Mouse (Mus musculus): ENCODE data around the gene Nlrp6.
A peak's percentile ranks its signal among the peaks of the same experiment; 100 is the strongest.
"Not testable (repeated sequence)": the region's sequence is repeated elsewhere in the genome, so short reads cannot be mapped to it uniquely, and the experiment has no call there.

Gene Nlrp6

DNA sequence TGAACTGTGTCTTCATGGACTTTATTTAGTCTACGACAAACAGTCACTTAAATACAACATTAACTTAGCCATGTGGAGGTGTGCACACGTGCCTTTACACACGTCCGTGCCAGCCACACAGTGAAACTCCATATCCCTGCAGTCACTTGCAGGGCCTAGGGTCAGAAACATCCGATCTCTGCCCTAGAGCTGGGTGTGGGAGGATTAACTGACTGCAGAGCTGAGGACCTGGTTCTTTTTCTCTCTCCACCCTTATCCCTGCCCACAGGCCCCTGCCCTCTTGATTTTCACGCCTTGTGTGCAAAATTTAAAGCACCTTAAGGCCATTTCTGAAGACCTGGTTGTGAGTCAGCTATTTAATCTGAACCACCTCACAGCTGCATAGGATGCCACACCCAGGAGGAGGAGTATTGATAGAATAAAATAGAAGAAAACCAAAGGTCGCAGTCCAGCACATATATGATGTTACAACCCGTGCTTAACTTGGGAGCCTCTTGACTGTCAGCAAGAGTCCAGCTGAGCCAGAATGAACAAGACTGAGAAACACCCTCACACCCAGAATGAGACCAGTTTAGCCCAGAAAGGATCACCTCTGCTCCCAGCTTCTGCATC lies at the start of gene Nlrp6:
TSS of gene Nlrp6 (plus strand) at position 485 of the 612 bp plus-strand sequence.
- DNase-seq: no peak

DNA sequence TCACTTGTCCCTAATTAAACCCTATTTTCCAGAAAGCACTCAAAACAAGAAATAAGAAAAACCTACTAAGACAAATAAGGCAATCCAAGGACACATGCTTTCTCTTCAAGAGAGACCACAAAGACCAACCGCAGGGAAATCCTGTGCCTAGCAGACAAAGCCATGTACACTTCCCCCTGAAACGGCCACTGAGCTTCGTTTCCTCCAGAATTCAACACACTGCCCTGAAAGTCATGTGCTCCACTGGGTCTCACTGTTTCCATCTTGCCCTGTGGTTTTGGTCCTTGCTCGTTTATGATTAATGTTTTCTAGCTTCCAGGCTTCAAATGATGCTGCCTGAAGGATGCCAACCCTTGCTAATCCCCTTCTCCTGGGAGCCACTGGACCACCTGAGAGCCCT lies 46.5 kb upstream of the Nlrp6 start:
- DNase-seq: no peak

DNA sequence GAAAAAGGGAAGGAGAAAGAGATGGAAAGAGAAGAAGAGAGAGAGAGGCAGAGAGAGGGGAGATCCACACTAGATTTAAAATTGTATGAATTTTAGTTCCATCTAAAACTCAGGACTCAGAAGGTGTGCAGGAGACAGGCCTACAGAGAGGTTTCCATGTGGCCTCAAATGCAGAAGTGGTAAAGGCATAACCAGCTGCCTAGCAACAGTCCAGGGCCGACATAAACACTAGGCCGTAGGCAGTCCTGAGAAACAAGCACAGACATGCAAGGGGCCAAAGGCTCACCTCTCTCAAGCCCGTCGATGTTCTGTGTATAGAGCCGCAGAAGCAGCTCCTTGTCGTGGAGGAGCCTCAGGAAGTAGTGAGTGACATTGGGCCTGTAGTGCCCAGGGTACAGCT lies 43.3 kb upstream of the Nlrp6 start:
- no peak for DNase-seq

DNA sequence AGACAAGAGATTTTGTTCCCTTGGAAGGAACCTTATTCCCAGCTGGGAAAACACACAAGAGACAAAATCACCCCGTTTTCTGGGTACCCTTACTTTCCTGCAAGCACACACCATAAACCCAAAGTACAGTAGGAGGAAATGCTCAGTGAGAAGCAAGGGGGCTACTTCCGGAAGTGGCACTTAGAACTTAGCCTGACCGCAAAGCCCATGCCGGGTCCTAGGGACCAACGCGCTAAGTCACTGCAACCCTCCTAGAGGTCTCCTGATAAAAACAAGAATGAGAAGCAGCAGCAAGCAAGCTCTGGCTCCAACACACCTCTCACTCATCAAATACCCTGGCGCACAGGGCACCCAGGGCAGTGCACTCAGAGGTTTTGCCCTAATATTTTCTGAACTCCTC lies 41.3 kb upstream of the Nlrp6 start:
- DNase-seq: no peak

DNA sequence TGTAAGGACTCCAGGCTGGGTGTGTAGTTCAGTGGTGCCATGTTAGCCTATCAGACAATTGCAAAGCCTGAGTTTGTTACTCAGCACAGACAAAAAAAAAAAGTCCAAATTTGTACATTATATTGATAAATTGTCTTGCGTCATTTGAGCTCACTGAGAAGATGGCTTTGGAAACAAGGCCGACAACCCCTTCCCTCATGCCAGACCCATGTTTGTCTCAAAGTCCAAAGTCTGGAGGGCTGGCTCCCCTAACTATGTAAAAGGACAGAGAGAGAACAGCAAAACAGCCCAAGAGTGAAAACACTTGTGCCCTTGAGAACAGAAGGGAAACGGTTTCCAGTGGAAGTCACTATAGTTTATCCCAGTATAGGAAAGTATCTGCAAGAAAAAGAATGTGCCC lies 40.3 kb upstream of the Nlrp6 start:
- DNase-seq: no peak

DNA sequence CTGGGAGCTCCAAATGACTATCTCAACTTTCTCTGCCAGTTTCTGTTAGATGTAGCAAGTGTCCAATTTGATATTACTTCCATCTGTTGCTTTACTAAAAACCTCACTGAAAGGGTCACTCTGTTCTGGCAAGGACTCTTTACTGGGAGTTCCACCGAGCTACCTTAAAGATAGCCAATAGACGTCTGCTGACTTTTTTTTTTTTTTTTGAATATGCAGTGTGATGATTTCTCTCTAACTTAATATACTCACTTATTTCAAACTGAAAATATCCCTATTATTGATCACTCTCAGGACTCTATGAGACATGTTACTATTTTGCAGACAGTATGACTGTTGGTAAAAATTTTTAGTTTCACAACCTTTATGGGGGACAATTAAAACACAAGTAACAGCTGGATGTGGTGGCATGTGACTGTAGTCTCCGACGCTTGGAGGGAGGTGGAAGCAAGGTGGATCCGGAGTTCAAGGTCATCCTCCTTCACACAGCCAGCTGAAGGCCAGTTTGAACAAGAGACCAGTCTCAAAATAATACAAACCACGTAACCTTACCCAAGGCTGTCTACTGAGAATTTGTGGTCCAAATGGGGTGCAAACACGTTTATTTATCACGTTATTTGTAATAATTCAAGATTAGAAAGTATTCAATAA lies 39.7 kb upstream of the Nlrp6 start:
- peak; percentile 5 for DNase-seq

DNA sequence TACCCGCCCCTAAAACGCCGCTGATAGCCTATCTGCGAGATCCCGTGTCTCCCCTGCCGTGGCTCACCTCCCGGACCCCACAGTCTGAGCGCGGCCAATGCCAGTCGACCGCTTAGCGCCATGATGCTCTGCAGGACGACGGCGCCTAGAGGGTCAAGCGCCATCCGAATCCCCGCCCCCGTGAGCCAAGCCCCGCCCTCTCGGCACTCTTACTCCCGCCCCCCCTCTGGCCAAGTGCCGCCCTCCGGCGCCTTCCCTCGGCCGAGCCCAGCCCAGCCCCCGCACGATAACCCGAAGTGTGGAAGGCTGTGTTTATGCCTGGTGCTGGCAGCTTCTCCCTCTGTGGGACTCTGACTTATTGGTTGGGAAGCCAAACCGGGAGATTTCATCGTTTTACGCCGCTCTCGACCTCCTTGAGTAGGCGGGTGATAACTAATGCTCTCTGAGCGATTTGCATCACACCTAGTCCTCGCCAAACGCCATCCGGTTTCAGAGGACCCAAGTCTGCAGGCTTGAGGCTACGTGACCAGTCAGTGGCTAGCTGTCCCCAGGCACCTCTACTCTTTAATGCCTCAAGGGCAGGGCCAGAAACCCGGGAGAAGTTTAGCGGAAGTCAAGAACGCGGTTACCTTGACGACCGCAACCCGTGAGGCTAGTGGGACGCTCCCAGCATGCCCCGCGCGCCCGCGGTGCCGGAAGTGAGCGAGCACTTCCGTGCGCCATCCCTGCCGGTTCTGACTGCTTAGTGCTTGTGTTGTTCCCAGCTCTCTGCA lies 38.8 kb upstream of the Nlrp6 start, which contains the start of the genes Psmd13 and Sirt3:
TSS of gene Psmd13 (plus strand) at position 273 of the 773 bp plus-strand sequence.
TSS of gene Sirt3 (minus strand) at position 614 of the 773 bp plus-strand sequence.
- peak; percentile 98 for DNase-seq

DNA sequence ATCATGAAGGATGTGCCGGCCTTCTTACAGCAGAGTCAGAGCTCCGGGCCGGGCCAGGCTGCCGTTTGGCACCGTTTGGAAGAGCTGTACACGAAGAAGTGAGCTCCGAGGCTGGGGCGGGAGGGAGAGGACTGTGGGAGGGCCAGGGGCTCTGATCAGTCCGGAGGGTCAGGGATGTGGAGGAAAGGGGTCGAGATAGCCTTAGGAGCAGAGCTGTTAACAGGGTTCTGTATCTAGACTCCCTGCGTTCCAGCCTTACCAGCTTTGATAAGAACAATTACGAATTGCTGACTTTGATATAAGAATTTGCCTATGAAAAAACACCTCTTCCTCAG lies 38.3 kb upstream of the Nlrp6 start:
- DNase-seq: no peak

DNA sequence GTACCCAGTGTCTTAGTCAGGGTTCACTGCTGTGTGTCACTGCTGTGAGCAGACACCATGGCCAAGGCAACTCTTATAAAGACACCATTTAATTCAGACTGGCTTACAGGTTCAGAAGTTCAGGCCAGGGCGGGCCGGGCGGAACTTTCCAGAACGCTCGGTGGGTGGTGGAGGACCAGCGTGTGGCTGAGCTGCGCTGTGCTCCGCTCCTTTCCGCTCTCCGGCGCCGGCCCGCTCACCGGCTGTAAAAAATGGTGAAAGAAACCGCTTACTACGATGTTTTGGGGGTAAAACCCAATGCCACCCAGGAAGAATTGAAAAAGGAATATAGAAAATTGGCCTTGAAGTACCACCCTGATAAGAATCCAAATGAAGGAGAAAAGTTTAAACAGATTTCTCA lies 30.1 kb upstream of the Nlrp6 start:
- DNase-seq: not testable (repeated sequence)

DNA sequence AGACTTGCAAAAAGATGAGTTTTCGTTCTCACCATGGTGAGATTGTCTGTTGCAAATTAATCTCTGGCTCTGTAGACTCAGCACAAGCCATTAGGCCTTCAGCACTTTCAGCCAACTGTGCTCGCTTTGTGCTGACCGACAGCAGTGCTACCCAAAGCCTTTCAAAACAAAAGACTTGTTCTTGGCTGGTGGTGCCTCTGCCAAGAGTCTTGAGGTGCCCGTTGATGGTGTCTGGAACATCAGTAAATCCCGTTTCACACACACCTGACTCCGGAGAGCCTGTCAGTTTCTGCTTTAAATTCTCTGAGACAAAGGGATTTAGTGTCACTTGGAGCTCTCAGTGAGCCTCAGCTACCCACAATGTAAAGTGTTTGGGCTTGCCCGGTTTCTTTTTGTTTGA lies 26.7 kb upstream of the Nlrp6 start:
- DNase-seq: no peak

DNA sequence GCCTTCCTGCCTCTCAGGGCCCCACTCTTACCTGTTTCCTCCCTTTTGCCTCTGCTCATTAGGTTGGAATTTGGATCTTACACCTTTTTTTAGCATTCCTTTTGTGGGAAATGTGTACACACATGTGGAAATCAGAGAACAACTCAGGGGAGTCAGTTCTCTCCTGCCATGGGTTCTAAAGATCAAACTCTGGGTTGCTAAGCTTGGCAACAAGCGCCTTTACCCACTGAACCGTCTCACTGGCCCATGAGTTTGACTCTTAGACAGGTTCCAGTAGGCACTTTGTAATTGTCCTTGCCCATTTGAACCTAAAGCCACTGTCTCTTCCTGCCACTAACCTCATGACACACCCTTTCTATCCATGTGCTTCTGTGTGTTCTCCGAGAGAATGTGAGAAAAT lies 26.1 kb upstream of the Nlrp6 start:
- no peak for DNase-seq

DNA sequence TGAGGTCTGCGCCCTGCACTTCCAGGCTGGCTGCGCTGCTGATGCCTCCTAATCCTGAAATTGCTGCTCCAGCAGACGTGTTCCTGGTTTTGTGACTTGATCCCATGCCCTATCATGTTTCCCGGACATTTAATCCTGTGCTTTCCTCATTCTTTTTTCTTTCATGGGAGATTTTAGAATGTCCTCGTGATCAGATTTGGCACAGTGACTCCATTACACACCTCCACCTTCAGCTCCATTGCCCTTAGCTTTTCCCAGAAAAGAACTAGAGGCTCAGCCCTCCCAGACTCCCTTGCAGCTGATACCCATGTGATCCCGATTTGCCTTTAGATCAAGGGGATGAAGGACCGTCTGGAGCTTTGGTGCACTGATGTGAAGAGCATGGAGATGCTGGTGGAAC lies 22.8 kb upstream of the Nlrp6 start:
- DNase-seq: no peak

DNA sequence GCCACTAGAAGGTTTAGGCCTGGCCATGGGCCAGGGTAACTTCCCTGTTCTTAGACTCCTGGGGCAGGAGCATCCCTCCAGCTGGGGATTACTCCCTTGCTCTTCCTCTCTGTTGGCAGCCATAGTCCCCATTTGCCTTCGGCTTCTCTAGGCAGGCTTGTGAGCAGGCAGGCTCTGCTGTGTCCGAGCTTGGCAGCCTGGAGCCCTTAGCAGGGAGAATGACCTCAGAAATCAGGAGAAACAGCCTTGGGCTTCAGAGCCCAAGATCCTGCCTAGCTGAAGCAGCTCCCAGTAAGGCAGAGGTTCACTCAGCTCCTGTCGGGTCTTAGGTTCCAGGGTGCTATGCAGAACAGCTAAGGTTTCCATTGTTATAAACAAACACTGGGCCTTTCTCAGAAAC lies 21.6 kb upstream of the Nlrp6 start:
- DNase-seq: no peak

DNA sequence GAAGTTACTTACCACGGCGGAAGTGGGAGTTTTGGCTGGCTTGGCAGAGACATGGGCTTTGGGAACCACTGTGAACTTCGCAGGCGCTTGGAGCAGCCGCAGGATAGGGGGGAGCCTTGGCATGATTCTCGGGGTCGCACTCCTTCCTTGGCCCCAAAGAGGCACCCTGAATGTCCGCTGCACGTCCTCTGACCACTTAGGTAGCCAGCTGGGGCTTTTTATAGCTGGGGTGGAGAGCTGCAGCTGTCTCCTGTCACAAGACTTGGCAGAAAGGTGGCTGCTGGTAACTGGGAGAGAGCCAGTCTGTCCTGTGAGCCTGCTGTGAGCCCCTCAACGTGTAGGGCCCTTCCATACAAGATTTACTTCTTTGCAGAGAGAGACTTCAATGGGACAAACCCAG lies 20.5 kb upstream of the Nlrp6 start, which contains the start of gene Cox8b:
TSS of gene Cox8b (minus strand) at position 227 of the 400 bp plus-strand sequence.
- DNase-seq: no peak

DNA sequence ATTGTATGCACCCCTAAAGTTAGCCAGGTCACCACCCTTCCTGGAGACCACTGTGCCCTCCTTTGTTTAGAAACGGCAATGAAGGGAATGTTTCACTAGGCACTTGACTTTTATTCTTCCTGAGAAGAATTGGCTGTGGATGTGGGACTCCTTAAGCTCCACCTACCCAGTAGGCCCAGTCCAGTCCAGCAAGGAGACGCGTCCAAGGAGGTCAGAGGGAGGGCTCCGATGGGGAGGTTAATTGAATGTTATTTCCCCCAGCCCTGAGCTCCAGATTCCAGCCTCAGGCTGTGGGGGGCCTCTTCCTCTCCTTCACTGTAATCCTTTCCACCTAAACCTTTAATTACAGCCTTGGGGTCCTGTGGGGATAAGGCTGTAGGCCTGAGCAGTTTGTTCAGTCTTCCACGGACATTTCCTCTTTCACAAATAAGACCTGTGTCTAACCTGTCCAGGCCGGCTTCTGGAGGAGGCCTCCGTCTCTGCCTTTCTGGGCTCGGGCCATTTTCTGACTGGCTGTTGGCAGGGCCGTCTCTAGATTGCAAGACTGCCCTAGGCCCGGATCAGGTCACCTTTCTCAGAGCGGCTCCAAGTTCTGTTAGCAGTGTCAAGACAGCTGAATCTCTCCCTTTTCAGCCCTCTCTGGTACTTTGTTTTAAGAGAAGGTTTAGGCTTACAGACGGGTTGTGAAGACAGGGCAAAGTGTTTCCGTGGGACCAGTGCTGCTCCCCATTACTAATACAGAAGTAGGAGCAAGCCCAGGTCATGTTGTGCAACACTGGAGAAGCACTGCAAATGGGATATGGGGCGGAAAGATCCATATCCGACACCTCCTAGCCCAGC lies 18.4 kb upstream of the Nlrp6 start:
- no peak for DNase-seq

DNA sequence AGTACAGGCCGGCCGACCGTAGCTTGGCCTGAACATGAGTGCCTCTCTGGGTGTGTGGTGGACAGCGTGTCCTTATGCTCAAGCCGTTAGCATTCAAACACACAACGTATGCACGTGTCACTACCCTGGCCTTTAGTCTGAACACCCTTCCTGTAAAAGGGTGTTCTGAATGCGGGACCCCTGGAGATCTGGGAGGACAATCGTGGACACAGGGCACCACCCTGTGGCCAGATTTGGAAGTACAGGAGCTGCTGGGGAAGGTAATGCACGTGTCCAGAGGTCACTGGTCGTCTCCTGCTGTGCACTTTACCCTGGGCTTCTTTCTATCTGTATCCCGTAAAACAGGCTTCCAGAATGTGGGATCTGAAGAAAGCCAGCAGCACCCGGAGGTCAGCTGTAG lies 17.5 kb upstream of the Nlrp6 start:
- DNase-seq: peak; percentile 77

DNA sequence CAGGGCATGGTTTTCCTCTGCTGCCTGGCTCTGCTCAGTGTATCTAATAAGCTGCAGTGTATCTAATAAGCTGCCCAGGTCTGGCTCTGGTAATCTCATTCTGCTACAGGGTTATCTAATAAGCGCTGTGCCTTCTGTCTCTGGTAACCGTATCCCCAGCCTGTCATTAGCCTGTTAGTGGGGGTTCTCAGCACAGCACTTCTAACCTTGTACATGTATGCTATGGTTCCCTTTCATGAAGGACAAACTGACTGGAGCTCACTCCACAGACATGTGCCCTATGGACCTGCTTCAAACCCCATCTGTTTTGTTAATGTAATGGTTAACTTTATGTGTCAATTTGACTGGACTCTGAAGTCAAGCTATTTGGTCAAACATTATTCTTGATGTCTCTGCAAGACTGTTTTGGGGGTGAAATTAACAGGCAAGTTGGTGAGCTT lies 15.0 kb upstream of the Nlrp6 start:
- DNase-seq: no peak

DNA sequence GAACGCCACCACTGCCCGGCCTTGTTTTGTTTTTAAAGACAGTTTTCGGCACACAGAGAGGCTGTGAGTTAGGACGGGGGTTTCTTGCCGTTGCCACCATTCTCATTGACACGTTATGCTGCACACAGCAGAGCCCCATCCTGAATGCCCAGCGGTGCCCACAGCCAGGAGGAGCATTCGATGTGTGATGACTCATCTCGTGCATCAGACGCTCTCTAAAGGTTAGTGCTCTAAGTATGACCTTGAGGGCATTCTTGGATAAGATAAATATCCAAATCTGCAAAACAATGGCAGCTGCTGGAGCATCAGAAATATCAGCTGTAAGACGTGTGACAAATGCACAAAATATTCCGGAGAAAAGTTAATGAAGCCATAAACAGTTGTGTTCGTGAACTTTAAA lies 13.6 kb upstream of the Nlrp6 start:
- DNase-seq: no peak

DNA sequence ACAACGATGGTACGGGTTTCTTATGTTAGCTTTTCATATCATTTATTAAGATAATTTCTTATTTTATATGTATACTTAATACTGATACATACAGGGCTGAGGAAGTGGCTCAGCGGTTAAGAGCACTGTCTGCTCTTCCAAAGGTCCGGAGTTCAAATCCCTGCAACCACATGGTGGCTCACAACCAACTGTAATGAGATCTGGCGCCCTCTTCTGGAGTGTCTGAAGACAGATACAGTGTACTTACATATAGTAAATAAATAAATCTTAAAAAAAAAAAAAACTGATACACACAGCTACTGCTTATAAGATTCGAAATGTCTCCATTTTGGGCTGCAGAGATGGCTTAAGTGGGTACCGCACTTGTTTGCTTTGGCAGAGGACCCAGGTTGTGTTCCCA lies 13.0 kb upstream of the Nlrp6 start:
- DNase-seq: no peak

DNA sequence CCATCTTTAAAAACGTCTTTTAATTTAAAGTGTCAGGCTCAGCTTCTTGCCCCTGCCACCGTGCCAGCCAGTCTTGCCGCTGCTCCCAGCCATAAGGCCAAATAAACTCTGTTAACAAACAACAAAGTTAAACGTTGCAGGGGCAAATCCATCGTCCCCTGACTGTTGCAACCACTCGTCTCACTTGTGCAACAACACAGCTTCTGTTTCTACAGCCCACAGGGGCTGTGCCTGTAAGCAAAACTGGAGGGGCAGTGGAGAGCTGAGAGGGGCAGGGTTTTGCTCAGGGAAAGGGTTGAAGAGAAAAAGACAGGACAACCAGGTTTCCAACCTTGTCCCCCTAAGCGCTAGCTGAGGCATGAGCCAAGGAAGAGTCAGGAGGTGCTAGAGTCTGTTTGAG lies 12.5 kb upstream of the Nlrp6 start:
- no peak for DNase-seq

DNA sequence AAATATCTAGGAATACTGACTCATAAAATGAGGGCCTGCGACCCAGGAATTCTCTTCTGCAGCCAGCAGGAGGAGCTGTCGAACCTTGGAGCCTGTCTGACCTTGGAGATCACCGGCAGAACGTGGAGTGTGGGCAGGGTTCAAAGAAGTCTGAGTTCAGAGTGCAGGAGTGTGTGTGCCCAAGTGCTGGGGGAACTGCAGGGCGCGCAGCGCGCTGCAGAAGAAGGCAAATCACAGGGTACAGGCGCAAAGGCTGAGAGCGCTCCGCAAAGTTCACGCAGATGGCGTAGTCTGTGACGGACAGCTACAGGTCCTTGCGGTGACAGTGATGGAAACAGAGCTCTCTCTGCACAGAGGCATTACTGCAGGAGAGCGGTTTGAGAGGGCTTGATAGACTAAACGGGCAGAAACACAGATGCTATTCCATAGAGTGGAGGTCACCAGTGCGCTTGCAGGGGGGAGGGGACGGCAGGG lies 12.0 kb upstream of the Nlrp6 start:
- peak; percentile 90 for DNase-seq

DNA sequence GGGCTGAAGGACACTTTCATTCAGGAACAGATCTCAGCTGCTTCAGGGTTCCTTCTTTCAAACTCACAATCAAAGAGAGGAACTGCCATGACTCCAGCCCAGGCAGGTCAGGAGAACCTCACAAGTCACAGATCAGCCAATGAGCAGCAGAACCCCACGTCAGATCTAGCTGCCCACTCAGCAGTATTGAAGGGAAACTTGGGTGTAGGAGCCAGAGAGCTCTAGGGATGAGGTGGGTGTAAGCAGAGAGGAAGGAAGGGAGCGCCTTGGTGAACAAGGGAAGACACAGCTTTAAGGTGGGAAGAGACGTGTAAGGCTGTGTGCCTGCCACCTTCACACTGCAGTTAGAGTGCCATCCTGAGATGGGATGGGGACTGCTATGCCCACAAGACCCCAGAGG lies 8.4 kb upstream of the Nlrp6 start:
- DNase-seq: no peak

DNA sequence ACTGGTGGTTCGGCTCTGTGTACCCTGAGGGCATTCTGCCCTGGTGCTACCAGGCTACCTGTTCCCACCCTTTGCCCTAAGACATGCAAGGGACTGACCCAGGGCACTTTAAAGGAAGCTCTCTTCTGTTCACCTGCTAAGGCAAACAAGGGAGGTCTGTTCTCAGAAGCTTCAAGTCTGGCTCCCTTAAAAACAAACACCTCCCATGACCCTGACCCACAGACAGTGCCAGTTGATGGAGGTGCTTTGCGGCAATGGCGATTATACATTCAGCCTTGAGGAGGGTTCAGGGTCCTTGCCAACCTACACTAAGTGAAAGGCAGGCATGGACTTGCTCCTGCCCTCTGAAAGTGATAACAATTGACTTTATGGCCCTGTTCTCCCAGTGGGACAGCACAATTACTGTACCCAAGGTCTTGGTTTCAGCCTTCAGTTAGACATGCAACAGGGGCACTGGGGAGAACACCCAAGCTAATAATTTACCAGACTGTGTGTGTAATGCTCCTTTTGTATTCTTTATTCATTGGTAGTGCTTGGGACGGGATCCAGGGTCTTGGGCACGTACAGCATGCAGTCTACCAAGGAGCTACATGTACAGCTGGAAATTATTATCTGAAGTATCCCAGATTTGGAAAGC lies 7.7 kb upstream of the Nlrp6 start:
- DNase-seq: no peak

All from embryo, embryonic 11 days (tissue).